12 mouse cellular contexts compared by ENCODE assay signal in genomic region chr7:81198538-81198937, GRCm38 (mm10). TPM values are rescaled to one million over a fixed set of nuclear protein-coding genes. Genes with fewer than 3 reads are reported as not detected.
DNase-seq lines count a peak whose midpoint lies in the region; ATAC-seq and TF ChIP-seq lines count a peak whose summit lies in the region.
"Had no signal": no experiment of that assay in that cellular context is flagged by ENCODE, and none has a peak within 500 bp of the region (broad histone marks: within the 10 kb centered on the region; RNA-seq: fewer than 3 reads in every experiment).

No protein-coding gene starts in this region.

- no peaks in the 10 kb centered on the region for H3K9me3 ChIP-seq in liver, postnatal 0 days (ENCODE audit: low read length)
- H3K9me3 ChIP-seq in embryonic facial prominence, embryonic 11.5 days (replicated peaks; ENCODE audit: control insufficient read depth, low read length) = no peaks in the 10 kb centered on the region
- H3K9me3 ChIP-seq in lung, postnatal 0 days (ENCODE audit: low read length) = no peaks in the 10 kb centered on the region
- H3K9me3 ChIP-seq: heart, embryonic 13.5 days had no signal

- H3K4me1 ChIP-seq in liver, postnatal 0 days (ENCODE audit: insufficient read depth) = peaks cover 11% of the 10 kb centered on the region
- H3K4me1 ChIP-seq in embryonic facial prominence, embryonic 11.5 days (ENCODE audit: control insufficient read depth, insufficient read depth, low read length) = peaks cover 2% of the 10 kb centered on the region; the same call in 1 of the 2 replicates
- peaks cover 10% of the 10 kb centered on the region; the same call in 1 of the 2 replicates for H3K4me1 ChIP-seq in lung, postnatal 0 days (ENCODE audit: insufficient read depth, low read depth, low read length)

- no peak overlapping the region for H3K27ac ChIP-seq in liver, postnatal 0 days (ENCODE audit: low read depth)
- H3K27ac ChIP-seq in embryonic facial prominence, embryonic 11.5 days (replicated peaks; ENCODE audit: low read depth, low read length) = no peak overlapping the region
- peak overlapping the region; percentile 4; the same call in 1 of the 2 replicates for H3K27ac ChIP-seq in lung, postnatal 0 days (ENCODE audit: low read length)
- H3K27ac ChIP-seq: heart, embryonic 13.5 days; layer of hippocampus, adult 2 months had no signal

- WGBS in liver, postnatal 0 days (ENCODE audit: insufficient replicate concordance) = 39% methylated on average over 4 of the region's 4 CpGs
- WGBS in embryonic facial prominence, embryonic 11.5 days = 24% methylated on average over 4 of the region's 4 CpGs
- 29% methylated on average over 4 of the region's 4 CpGs for WGBS in lung, postnatal 0 days

- H3K36me3 ChIP-seq in liver, postnatal 0 days (replicated peaks; ENCODE audit: insufficient read depth, low read length) = no peaks in the 10 kb centered on the region
- H3K36me3 ChIP-seq in embryonic facial prominence, embryonic 11.5 days (replicated peaks; ENCODE audit: control insufficient read depth, insufficient read depth, low read depth, low read length) = no peaks in the 10 kb centered on the region
- no peaks in the 10 kb centered on the region for H3K36me3 ChIP-seq in lung, postnatal 0 days (ENCODE audit: insufficient read depth, low read length)
- H3K36me3 ChIP-seq: heart, embryonic 13.5 days had no signal

- H3K9ac ChIP-seq in liver, postnatal 0 days (replicated peaks) = no peak overlapping the region
- no peak overlapping the region for H3K9ac ChIP-seq in embryonic facial prominence, embryonic 11.5 days (replicated peaks; ENCODE audit: low read length)
- 0 out of 2 replicates have a peak overlapping the region, but pooled peaks have one; percentile 1 for H3K9ac ChIP-seq in lung, postnatal 0 days (replicated peaks; ENCODE audit: low read depth)
- H3K9ac ChIP-seq: heart, embryonic 13.5 days had no signal

- H3K4me3 ChIP-seq in liver, postnatal 0 days (ENCODE audit: low read depth, low read length) = no peak overlapping the region
- no peak overlapping the region for H3K4me3 ChIP-seq in embryonic facial prominence, embryonic 11.5 days (ENCODE audit: low read depth, low read length)
- no peak overlapping the region for H3K4me3 ChIP-seq in lung, postnatal 0 days (ENCODE audit: low read depth, low read length)
- H3K4me3 ChIP-seq: heart, embryonic 13.5 days; layer of hippocampus, adult 2 months had no signal

- no peak for TF ChIP-seq EP300 in liver, postnatal 0 days (IDR thresholded peaks at IDR 0.05; ENCODE audit: low read depth)
- TF ChIP-seq EP300 in lung, postnatal 0 days (IDR thresholded peaks at IDR 0.05) = no peak

- no peak overlapping the region for H3K4me2 ChIP-seq in liver, postnatal 0 days (ENCODE audit: low read depth, low read length)
- H3K4me2 ChIP-seq in embryonic facial prominence, embryonic 11.5 days (ENCODE audit: low read depth, low read length) = no peak overlapping the region
- no peak overlapping the region for H3K4me2 ChIP-seq in lung, postnatal 0 days (replicated peaks; ENCODE audit: low read depth, low read length)
- H3K4me2 ChIP-seq: heart, embryonic 13.5 days had no signal

- no peak for ATAC-seq in cerebellum, adult (ENCODE audit: insufficient number of reproducible peaks, low FRiP score, low TSS enrichment)
- ATAC-seq in liver, postnatal 0 days = peak; percentile 30; the same call in 1 of the 2 replicates
- ATAC-seq in embryonic facial prominence, embryonic 11.5 days (replicated peaks; ENCODE audit: insufficient number of reproducible peaks, low FRiP score, low TSS enrichment, low read depth) = no peak
- ATAC-seq in lung, postnatal 0 days = peak; percentile 73

- DNase-seq in cerebellum, postnatal 14 days = peak; percentile 5 to 15
- DNase-seq in liver, postnatal 0 days = no peak
- DNase-seq in liver = no peak
- DNase-seq in embryonic facial prominence, embryonic 11.5 days (ENCODE audit: low spot score) = peak; percentile 33
- peak; percentile 57 for DNase-seq in lung, postnatal 0 days (ENCODE audit: low spot score)
- DNase-seq in spleen, adult 12 weeks (ENCODE audit: low spot score) = no peak
- no peak for DNase-seq in right cerebral cortex, postnatal 10 days (ENCODE audit: low spot score in 2 of 2)
- DNase-seq: B cell, adult 2 months; right cerebral cortex, postnatal 25 days had no signal

- no peak for TF ChIP-seq CTCF in liver, postnatal 0 days (IDR thresholded peaks at IDR 0.05; ENCODE audit: low read depth)
- no peak for TF ChIP-seq CTCF in lung, postnatal 0 days (IDR thresholded peaks at IDR 0.05)

- H3K27me3 ChIP-seq in liver, postnatal 0 days (ENCODE audit: insufficient read depth, low read length) = no peaks in the 10 kb centered on the region
- no peaks in the 10 kb centered on the region for H3K27me3 ChIP-seq in embryonic facial prominence, embryonic 11.5 days (ENCODE audit: control insufficient read depth, insufficient read depth, low read length)
- no peaks in the 10 kb centered on the region for H3K27me3 ChIP-seq in lung, postnatal 0 days (replicated peaks; ENCODE audit: insufficient read depth, low read length)

RNA-seq across cellular contexts. Expression of gene Pde8a, which starts 14.9 kb away (rescaled TPM):
- polyA plus RNA-seq in liver, postnatal 0 days (2015; fragmentation: Nextera tagmentation; extraction: Ambion mirVana) = 3.1 and 3.4 TPM in 2 replicates
- 4.1 and 5.0 TPM in 2 replicates for polyA plus RNA-seq in embryonic facial prominence, embryonic 11.5 days (2014; fragmentation: Nextera tagmentation; extraction: Ambion mirVana)
- 6.1 and 6.5 TPM in 2 replicates for polyA plus RNA-seq in lung, postnatal 0 days (2015; fragmentation: Nextera tagmentation; extraction: Ambion mirVana)

Comparison
In these comparisons a context has a peak if more than half of its experiments do, and no peak if none do; other contexts are left out.
1. DNase-seq: peak in cerebellum, postnatal 14 days (2 of 2), embryonic facial prominence, embryonic 11.5 days (single experiment) and lung, postnatal 0 days (single experiment); none in liver, postnatal 0 days (single experiment), liver (single experiment), spleen, adult 12 weeks (single experiment) and right cerebral cortex, postnatal 10 days (0 of 2).
2. ATAC-seq: peak in liver, postnatal 0 days (single experiment) and lung, postnatal 0 days (single experiment); none in cerebellum, adult (single experiment) and embryonic facial prominence, embryonic 11.5 days (single experiment).